Mouse (Mus musculus): ENCODE results near the gene Olfr1357. TPM values are rescaled to one million over a fixed set of nuclear protein-coding genes. Genes with fewer than 3 reads are reported as not detected.

Gene Olfr1357
- total RNA-seq, 2 experiments from 2014 or later: not detected

- no peak for DNase-seq
These were observed 39.7 kb downstream of the Olfr1357 start for GRCm38 (mm10) chr10:78578204-78578603.

GRCm38 (mm10) chr10:78576435-78577184 lies 41.3 kb downstream of the Olfr1357 start:
- no peak for DNase-seq

GRCm38 (mm10) chr10:78575690-78576089 lies 42.2 kb downstream of the Olfr1357 start:
- DNase-seq: no peak

- no peak for DNase-seq
These were observed 42.7 kb downstream of the Olfr1357 start for GRCm38 (mm10) chr10:78575105-78575632.

GRCm38 (mm10) chr10:78574250-78575104 lies 43.4 kb downstream of the Olfr1357 start, which contains the start of gene Ilvbl:
Ilvbl (plus strand) TSS chr10:78574346.
- DNase-seq: peak; percentile 90

GRCm38 (mm10) chr10:78573226-78573625 lies 44.6 kb downstream of the Olfr1357 start:
- DNase-seq: no peak

- DNase-seq: no peak
These were observed 47.0 kb downstream of the Olfr1357 start for GRCm38 (mm10) chr10:78570897-78571296.

GRCm38 (mm10) chr10:78570416-78570815 lies 47.5 kb downstream of the Olfr1357 start:
- no peak for DNase-seq

- no peak for DNase-seq
These were observed 48.2 kb downstream of the Olfr1357 start for GRCm38 (mm10) chr10:78569686-78570085.

- DNase-seq: no peak
These were observed 48.7 kb downstream of the Olfr1357 start for GRCm38 (mm10) chr10:78569191-78569590.

GRCm38 (mm10) chr10:78565070-78565469 lies 52.8 kb downstream of the Olfr1357 start:
- no peak for DNase-seq

Other genes with a start within 250 kb of the Olfr1357 start
- gene Rrp1, start 205.0 kb downstream of the Olfr1357 start, total RNA-seq (2021): 10 to 100 TPM; 58.8 to 62.0 TPM
- gene Cstb, start 192.4 kb downstream of the Olfr1357 start, total RNA-seq (2021): 10 to 100 TPM; 12.5 to 17.1 TPM
- gene Pdxk, start 153.1 kb downstream of the Olfr1357 start, total RNA-seq (2021): 1 to 10 TPM; 7.6 to 7.7 TPM
- not detected for gene Olfr1358, start 100.6 kb downstream of the Olfr1357 start, total RNA-seq (2021)
- gene Ilvbl, start 43.7 kb downstream of the Olfr1357 start, total RNA-seq (2021): 10 to 100 TPM; 10.0 to 13.4 TPM
- 1 to 10 TPM; 3.8 to 5.2 TPM for gene Syde1, start 26.1 kb downstream of the Olfr1357 start, total RNA-seq (2021)
- gene Casp14, start 100.2 kb upstream of the Olfr1357 start, total RNA-seq (2021): not detected
- not detected for gene Ccdc105, start 135.0 kb upstream of the Olfr1357 start, total RNA-seq (2021)
- gene Slc1a6, start 162.4 kb upstream of the Olfr1357 start, total RNA-seq (2021): not detected
- gene Olfr1356, start 234.1 kb upstream of the Olfr1357 start, total RNA-seq (2021): not detected

All from gastrocnemius, postnatal 25 days (tissue).